Mouse (Mus musculus) thymus, adult 2 months (tissue): ENCODE results near the gene Ifna6. TPM values are rescaled to one million over a fixed set of nuclear protein-coding genes. Genes with fewer than 3 reads are reported as not detected.
A peak's percentile ranks its signal among the peaks of the same experiment; 100 is the strongest.
"Not testable (repeated sequence)": the region's sequence is repeated elsewhere in the genome, so short reads cannot be mapped to it uniquely, and the experiment has no call there.

Source experiments
- DNase-seq: peaks from one replicate; pipeline ENCODE4 v3.0.0; 2021
- H3K27ac ChIP-seq: fragments of 200-500 bp; 2 replicates; pipeline ENCODE4 v1.5.1; 2012; ENCODE audit warnings: low read length, control low read depth; ENCODE audit not compliant: control insufficient read depth, insufficient read depth
- H3K27me3 ChIP-seq: fragments of 200-500 bp; 2 replicates; pipeline ENCODE4 v1.6.1; 2012; ENCODE audit warnings: mild to moderate bottlenecking, low read length, moderate library complexity, mixed read lengths; ENCODE audit not compliant: control insufficient read depth, insufficient read depth
- H3K36me3 ChIP-seq: fragments of 200-500 bp; 2 replicates; pipeline ENCODE4 v1.6.1; 2012; ENCODE audit warnings: mild to moderate bottlenecking, low read length, moderate library complexity; ENCODE audit not compliant: control insufficient read depth, insufficient read depth
- H3K4me1 ChIP-seq: fragments of 200-500 bp; replicated peaks from 2 replicates; pipeline ENCODE4 v1.6.1; 2012; ENCODE audit warnings: low read length; ENCODE audit not compliant: control insufficient read depth, insufficient read depth
- H3K4me3 ChIP-seq: fragments of 200-500 bp; 2 replicates; pipeline ENCODE4 v1.5.1; 2012; ENCODE audit warnings: mild to moderate bottlenecking, low read length, control low read depth, moderate library complexity; ENCODE audit not compliant: control insufficient read depth, insufficient read depth
- CTCF ChIP-seq: fragments of 200-500 bp; IDR thresholded peaks from 2 replicates; pipeline ENCODE4 v1.5.1; 2012; ENCODE audit warnings: mild to moderate bottlenecking, control low read depth, low read length, moderate library complexity, borderline replicate concordance; ENCODE audit not compliant: control insufficient read depth, poor library complexity, insufficient read depth; ENCODE audit errors: extremely low read depth
- POLR2A ChIP-seq: fragments of 200-500 bp; IDR thresholded peaks from 2 replicates; pipeline ENCODE4 v1.6.1; 2012; ENCODE audit warnings: mild to moderate bottlenecking, low read length, control low read depth, moderate library complexity; ENCODE audit not compliant: control insufficient read depth, poor library complexity, insufficient read depth; ENCODE audit errors: extremely low read depth
- WGBS: fragments of 180-500 bp; shearing (Covaris S2); methylation state at CpG from one replicate; pipeline ENCODE4 v1.1.7; 2018; 5-methylcytosine and 5-hydroxymethylcytosine counted together
- polyA plus RNA-seq: library from polyadenylated mRNA; depleted of rRNA; stranded (reverse); fragments of >200 nt; gene quantifications from 2 replicates; pipeline ENCODE4 v1.2.3, GENCODE M21; 2012

The Ifna6 gene
- polyA plus RNA-seq, 1 experiment = not detected

GRCm38 (mm10) chr4:88802954-88803353 lies 24.3 kb upstream of the Ifna6 start, which contains the start of gene Gm13287:
Gene Gm13287, plus strand, starts transcription at chr4:88803254.
- H3K27me3 ChIP-seq, H3K36me3 ChIP-seq, H3K4me3 ChIP-seq, H3K27ac ChIP-seq, DNase-seq, H3K4me1 ChIP-seq: not testable (repeated sequence)
- no CpG with 5 or more reads among the region's 29 CpGs for WGBS

- not testable (repeated sequence) for H3K27ac ChIP-seq, H3K4me1 ChIP-seq, H3K36me3 ChIP-seq, DNase-seq, H3K27me3 ChIP-seq
- no CpG with 5 or more reads among the region's 8 CpGs for WGBS
- H3K4me3 ChIP-seq = peak within 1 kb of the TSS; percentile 51
Measured at GRCm38 (mm10) chr4:88805231-88805630, 22.0 kb upstream of the Ifna6 start, which contains the start of gene Gm13288. Gene Gm13288, plus strand, starts transcription at chr4:88805531.

GRCm38 (mm10) chr4:88805761-88806160 lies 21.5 kb upstream of the Ifna6 start:
- 0% methylated on average over 8 of the region's 34 CpGs for whole genome bisulfite sequencing
- not testable (repeated sequence) for H3K27ac ChIP-seq
- DNase-seq = peak; percentile 7

GRCm38 (mm10) chr4:88815928-88816327 lies 11.3 kb upstream of the Ifna6 start, which contains the start of gene Ifna7:
Gene Ifna7, plus strand, starts transcription at chr4:88816228.
- Histone ChIP-seq H3K4me3 (no peak within 1 kb of the TSS), H3K27ac (no peak within 1 kb of the TSS), H3K4me1 (no peaks in the 10 kb centered on the region), H3K27me3 (no peaks in the 10 kb centered on the region), H3K36me3 (no peaks in the 10 kb centered on the region)
- WGBS = 75% methylated on average over 3 of the region's 3 CpGs
- no peak for TF ChIP-seq POLR2A
- no peak for TF ChIP-seq CTCF
- no peak for DNase-seq

More at GRCm38 (mm10) chr4:88805761-88806160, 21.5 kb upstream of the Ifna6 start:
- not testable (repeated sequence) for H3K27me3 ChIP-seq, H3K4me1 ChIP-seq, H3K36me3 ChIP-seq
- H3K4me3 ChIP-seq = peak overlapping the region; percentile 51

- 100% methylated on average over 1 of the region's 1 CpGs for WGBS
- Histone ChIP-seq H3K4me3 (no peak within 1 kb of the TSS), H3K27me3 (no peaks in the 10 kb centered on the region), H3K27ac (no peak within 1 kb of the TSS), H3K36me3 (no peaks in the 10 kb centered on the region), H3K4me1 (no peaks in the 10 kb centered on the region)
- DNase-seq = no peak
- TF ChIP-seq CTCF (no peak), POLR2A (no peak)
Measured at GRCm38 (mm10) chr4:88819659-88820058, 7.6 kb upstream of the Ifna6 start, which contains the start of gene Ifna11. Gene Ifna11, plus strand, starts transcription at chr4:88819959.

GRCm38 (mm10) chr4:88822995-88823394 lies 4.2 kb upstream of the Ifna6 start:
- H3K27me3 ChIP-seq = no peaks in the 10 kb centered on the region
- TF ChIP-seq CTCF (no peak), POLR2A (no peak)
- H3K4me1 ChIP-seq = no peaks in the 10 kb centered on the region
- DNase-seq = peak; percentile 17
- WGBS = 29% methylated on average over 4 of the region's 4 CpGs
- no peak overlapping the region for H3K4me3 ChIP-seq
- no peaks in the 10 kb centered on the region for H3K36me3 ChIP-seq
- no peak overlapping the region for H3K27ac ChIP-seq

GRCm38 (mm10) chr4:88830523-88830922 lies 3.3 kb downstream of the Ifna6 start:
- 36% methylated on average over 4 of the region's 4 CpGs for WGBS
- no peaks in the 10 kb centered on the region for H3K4me1 ChIP-seq
- TF ChIP-seq POLR2A (no peak), CTCF (no peak)
- no peak overlapping the region for H3K27ac ChIP-seq
- H3K27me3 ChIP-seq = no peaks in the 10 kb centered on the region
- DNase-seq = peak; percentile 54
- H3K4me3 ChIP-seq = no peak overlapping the region
- no peaks in the 10 kb centered on the region for H3K36me3 ChIP-seq

- not testable (repeated sequence) for H3K36me3 ChIP-seq, H3K27ac ChIP-seq, H3K4me1 ChIP-seq, H3K27me3 ChIP-seq, DNase-seq, H3K4me3 ChIP-seq
- WGBS = 79% methylated on average over 1 of the region's 1 CpGs
Measured at GRCm38 (mm10) chr4:88835225-88835624, 8.0 kb downstream of the Ifna6 start, which contains the start of gene Ifna5. Gene Ifna5, plus strand, starts transcription at chr4:88835525.
